Mouse (Mus musculus) fat pad, adult 2 months (tissue): ENCODE measurements around the gene Ntf3.

Experiments
- DNase-seq: peaks from one replicate; pipeline ENCODE4 v3.0.0-alpha.2; 2011; ENCODE audit warnings: low read depth, low spot score; ENCODE audit errors: extremely low read depth

Gene Ntf3

GRCm38 (mm10) chr6:126166548-126167207 is at the start of gene Ntf3:
Ntf3 (minus strand) TSS chr6:126166910.
- no peak for DNase-seq

DNA sequence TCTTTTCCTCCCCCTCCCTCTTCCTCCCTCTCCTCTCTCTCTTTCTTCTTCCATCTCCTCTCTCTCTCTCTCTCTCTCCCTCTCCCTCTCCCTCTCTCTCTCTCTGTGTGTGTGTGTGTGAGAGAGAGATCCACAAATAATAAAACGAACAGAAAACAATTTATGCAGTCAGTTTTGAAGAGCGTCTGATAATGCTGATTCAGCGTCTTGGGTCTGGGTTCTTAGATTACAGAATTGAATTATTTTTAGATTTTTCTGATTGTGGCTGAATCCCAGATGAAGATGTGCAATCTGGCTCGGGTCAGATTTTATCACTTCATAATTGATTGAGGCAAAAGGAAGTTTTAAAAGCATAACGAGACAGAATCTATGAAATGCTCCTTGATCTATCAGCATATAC is 46.6 kb upstream of the Ntf3 start:
- no peak for DNase-seq

GRCm38 (mm10) chr6:126203366-126203765 is 36.7 kb upstream of the Ntf3 start:
- DNase-seq, result no peak

- peak; percentile 11 for DNase-seq
Measured at GRCm38 (mm10) chr6:126202959-126203358, 36.2 kb upstream of the Ntf3 start.

DNA sequence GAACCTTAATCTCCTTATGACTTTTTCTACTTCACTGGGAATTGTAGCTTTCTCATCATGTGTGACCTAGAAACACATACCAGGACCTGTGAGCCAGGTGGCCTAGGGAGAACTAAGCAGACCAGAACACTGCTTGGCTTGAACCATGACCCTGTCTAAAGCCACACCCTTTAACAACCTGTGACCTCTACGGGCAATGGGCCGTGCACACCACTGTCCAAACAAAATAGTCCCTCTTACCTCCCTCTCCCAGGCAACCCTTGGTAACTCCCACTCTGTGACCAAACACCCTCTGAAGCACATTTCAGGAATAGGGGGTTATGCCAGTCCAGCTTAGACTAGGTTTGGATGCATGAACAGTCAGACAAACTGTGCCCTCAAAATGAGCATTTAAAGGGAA is 35.0 kb upstream of the Ntf3 start:
- DNase-seq, result no peak

- no peak for DNase-seq
Measured at GRCm38 (mm10) chr6:126199916-126200315, 33.2 kb upstream of the Ntf3 start.

DNA sequence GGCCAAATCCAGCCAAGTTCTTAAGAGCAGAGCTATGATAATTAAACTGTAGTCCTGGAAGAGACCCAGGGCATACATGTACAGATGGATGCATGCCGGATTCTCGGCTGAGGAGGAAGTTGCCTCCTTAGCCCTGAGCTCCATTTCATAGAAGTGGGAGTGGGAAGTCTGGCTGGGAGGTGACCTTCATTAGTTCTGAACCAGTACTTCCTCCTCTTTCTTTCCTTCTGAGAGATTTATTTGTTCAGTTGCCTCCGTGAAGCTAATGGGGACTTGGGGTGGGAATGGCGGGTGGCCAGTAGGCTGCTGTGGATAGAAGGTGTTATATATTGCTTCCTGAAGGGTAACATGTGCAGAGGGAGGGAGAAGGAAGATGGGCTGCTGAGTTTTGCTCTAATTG is 28.1 kb upstream of the Ntf3 start:
- DNase-seq, result no peak

DNA sequence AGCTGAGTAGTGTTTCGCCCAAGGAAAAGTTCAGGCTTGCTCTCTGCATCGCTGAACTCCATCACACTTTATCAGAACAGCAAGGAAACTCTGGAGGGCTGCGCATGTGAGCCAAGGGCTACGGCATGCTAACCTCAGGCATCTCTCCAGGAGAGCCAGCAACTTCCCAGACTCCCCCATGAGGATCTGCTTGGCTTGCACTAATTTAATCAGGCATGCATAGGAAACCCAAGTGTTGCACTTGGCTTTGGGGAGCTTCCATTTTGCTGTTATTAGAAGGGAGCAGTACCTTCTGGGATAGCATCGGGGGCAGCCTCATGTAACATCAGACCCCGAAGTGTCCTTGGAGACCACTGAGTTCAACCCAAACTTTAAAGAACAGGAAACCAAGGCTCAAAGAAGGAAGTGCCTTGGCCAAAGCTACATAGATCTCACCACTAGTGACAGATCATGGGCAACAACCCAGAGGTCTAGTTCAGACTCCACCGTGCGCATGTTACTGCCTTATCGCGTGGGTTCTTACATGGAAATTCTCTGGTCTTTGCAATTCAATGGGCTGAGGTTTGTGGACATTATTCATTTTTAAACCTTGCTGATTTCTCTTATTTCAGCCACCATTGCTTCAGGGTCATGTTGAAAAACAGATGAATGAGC is 23.6 kb upstream of the Ntf3 start:
- no peak for DNase-seq

DNA sequence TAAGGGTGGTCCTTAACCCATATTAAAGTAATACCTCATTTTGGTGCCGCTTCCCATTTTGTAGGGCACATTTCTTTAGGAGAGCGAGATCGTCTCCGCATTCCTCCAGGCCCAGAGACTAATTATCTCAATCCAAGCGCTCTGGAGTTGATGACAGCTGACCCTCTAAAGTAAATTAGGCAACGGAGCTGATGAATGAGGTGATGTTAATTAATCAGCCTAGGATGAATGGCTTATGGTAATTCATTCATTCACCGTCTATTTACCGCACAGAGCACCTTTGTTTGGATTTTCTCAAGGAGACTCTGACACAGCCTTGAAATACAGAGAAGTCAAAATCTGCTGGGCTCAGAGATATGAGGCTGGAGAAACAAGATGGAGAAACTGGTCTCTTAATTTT is 20.7 kb upstream of the Ntf3 start:
- no peak for DNase-seq

GRCm38 (mm10) chr6:126186116-126186515 is 19.4 kb upstream of the Ntf3 start:
- no peak for DNase-seq

DNA sequence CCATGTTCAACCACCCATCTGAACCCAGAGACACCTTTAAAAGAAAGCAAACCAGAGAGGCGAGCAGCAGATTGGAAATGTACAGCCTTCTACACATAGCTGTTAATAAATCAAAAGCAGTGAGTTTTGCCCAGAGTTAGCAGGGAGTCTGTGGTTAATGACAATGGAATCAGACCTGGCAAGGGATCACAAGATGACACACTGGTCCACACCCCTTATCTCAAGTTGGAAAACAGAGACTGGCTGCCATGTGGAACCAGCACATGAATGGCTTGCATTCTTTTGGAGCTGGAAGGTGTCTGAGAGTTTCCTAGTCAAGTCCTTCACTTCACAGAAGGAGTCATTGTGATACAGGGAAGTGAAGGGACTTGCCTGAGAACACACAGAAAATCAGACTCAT is 5.4 kb upstream of the Ntf3 start:
- no peak for DNase-seq

GRCm38 (mm10) chr6:126170772-126171171 is 4.1 kb upstream of the Ntf3 start:
- no peak for DNase-seq

DNA sequence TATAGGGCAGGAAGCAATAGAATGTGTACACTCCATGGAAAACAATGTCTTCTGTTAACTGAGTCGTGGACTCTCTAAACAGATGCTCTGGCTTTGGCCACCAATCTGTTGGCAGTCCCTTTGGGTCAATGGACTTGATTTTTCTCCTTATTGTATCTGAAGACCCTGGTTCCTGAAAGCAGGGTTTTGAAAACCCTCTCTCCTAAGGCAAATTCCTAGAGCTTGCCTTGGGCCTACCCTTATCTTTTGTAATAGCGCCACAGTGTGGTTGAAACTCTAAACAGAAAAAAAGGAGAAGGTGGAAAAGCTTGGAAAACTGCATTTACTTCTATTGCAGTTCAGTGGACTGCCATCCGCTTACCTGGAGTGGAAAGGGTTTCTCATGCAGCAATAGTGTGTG is 1.0 kb upstream of the Ntf3 start:
- DNase-seq, result no peak

DNA sequence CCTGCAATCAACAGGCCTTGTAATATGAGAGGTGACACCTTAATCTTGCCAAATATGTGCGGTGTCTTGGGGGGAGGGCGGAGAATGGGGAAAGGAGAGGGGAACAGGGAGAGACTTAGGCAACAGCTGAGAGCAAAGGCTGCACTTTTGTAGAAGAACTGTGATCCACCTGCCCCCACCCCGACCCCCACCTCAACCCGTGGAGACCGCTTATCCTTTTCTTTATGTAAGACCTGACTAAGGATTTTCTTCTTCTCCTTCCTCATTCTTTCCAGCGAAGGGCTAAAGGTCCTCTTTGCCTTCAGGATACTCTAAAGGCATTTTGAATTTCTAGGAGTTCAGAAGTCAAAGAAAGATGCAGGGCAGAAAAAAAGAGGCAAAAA is 489 bp upstream of the Ntf3 start:
- DNase-seq, result no peak

GRCm38 (mm10) chr6:126165591-126166155 is 1.0 kb downstream of the Ntf3 start:
- DNase-seq, result no peak

DNA sequence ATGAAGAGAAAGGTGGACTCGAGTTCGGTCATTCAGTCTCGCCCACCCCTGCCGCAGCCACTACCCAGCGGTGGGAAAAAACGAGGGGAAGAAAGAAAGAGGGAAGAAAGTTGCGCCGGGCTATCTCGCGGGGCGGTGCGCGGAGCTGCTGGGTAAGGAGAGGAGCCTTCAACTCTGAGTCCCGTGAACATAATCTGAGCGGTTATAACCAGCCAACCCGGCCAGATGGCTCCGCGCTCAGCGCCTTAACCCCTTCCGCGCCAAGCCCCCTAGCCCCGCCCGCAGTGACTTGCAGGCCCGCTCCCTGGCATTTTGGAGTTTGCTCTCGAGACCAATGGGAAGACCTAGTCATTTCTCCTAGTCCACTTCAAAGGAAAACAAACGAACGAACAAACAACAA is 1.9 kb downstream of the Ntf3 start:
- no peak for DNase-seq

GRCm38 (mm10) chr6:126163861-126164755 is 2.6 kb downstream of the Ntf3 start:
- no peak for DNase-seq

- DNase-seq, result no peak
Measured at GRCm38 (mm10) chr6:126163181-126163621, 3.5 kb downstream of the Ntf3 start.

DNA sequence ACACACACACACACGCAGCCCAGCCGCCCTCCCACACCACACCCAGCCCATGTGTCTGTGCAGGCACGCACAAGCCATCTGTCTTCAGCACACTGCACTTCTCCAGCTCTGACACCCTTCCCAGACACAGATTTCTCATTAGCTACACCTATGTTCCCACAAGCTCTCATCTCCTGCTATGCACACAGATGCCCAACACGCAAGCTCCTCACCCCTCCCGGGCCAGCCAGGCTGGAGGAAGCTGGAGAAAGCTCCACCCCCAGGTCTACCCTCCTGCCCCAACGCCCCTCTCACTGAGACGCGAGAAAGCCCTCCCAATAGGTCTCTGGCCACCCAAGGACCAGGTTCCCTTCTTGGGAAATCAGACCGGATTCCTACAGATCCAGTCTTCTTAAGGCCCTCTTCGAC is 4.4 kb downstream of the Ntf3 start:
- DNase-seq, result no peak

GRCm38 (mm10) chr6:126161571-126162340 is 5.0 kb downstream of the Ntf3 start:
- no peak for DNase-seq

DNA sequence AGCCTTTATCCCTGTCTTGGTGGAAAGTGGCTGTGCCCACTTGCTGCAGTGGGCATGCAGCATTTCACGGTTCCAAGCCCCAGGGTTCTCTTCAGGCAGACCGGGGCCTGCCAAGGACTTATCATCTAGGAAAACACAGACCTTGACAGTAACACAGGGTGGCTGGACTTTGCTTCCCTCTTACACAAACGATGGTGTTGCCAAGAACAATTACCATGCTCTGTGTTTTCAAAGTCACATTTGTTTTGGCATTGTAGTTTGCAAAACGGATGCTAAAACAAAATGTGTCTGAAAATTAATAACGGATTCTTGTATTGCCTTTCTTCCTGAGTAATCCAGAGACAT is 6.7 kb downstream of the Ntf3 start:
- DNase-seq, result no peak
